Mouse (Mus musculus) kidney, adult 2 months (tissue): ENCODE measurements at regions not wholly inside any gene's neighbourhood (a gene's known extent, or its start where the extent isn't known, plus 50 kb on each side); places are given as distances from the start of the nearest gene placed in this dataset.
A peak's percentile ranks its signal among the peaks of the same experiment; 100 is the strongest.

Experiments used
- DNase-seq: peaks from one replicate; pipeline ENCODE4 v3.0.0; 2021
- H3K27ac ChIP-seq: fragments of 200-500 bp; 2 replicates; pipeline ENCODE4 v1.5.1; 2012; ENCODE audit warnings: low read depth, low read length, control low read depth, inconsistent platforms; ENCODE audit not compliant: insufficient read depth
- H3K27me3 ChIP-seq: fragments of 200-500 bp; replicated peaks from 2 replicates; pipeline ENCODE4 v1.6.1; 2012; ENCODE audit warnings: mild to moderate bottlenecking, moderate library complexity, low read length, inconsistent platforms; ENCODE audit not compliant: control insufficient read depth, insufficient read depth
- H3K36me3 ChIP-seq: fragments of 200-500 bp; 2 replicates; pipeline ENCODE4 v1.6.1; 2012; ENCODE audit warnings: mild to moderate bottlenecking, moderate library complexity, low read length, inconsistent platforms; ENCODE audit not compliant: control insufficient read depth, insufficient read depth
- H3K4me1 ChIP-seq: fragments of 200-500 bp; 2 replicates; pipeline ENCODE4 v1.6.1; 2011; ENCODE audit warnings: low read length; ENCODE audit not compliant: control insufficient read depth, insufficient read depth
- H3K4me3 ChIP-seq: fragments of 200-500 bp; 2 replicates; pipeline ENCODE4 v1.5.1; 2011; ENCODE audit warnings: mild to moderate bottlenecking, low read depth, low read length, control low read depth; ENCODE audit not compliant: insufficient read depth
- CTCF ChIP-seq: fragments of 200-500 bp; conservative IDR thresholded peaks from 2 replicates; pipeline ENCODE4 v1.5.1; 2011; ENCODE audit warnings: low read depth, mild to moderate bottlenecking, control low read depth, low read length, moderate library complexity, mixed read lengths; ENCODE audit not compliant: insufficient read depth, insufficient read length
- POLR2A ChIP-seq: fragments of 200-500 bp; IDR thresholded peaks from one replicate; pipeline ENCODE4 v1.6.1; 2011; ENCODE audit warnings: low read depth, low read length, control low read depth
- WGBS: fragments of 180-500 bp; shearing (Covaris S2); methylation state at CpG from one replicate; pipeline ENCODE4 v1.1.7; 2018; 5-methylcytosine and 5-hydroxymethylcytosine counted together

DNA sequence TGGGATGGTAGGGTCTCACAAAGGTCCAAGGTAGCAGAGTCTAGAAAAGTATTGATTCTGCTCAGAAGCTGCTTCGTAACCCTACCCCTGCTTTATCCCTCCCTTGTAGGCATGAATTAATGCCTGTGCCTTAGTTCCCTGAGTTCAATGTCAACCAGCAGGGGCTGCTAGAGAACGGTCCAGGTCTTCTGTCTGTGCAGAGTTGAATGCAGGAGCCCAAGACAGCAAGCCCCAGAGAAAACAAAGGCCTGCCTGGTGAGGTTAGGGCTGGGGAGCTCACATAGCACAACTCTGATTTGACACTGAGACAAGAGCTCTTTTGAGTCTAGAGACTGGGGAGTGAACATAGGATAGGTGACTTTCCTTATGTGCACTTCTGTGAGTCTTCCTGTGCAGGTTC lies 56.6 kb downstream of the Olig3 start:
- no peaks in the 10 kb centered on the region for H3K4me1 ChIP-seq
- DNase-seq: no peak
- peak; percentile 42; the same call in 1 of the 2 replicates for TF ChIP-seq CTCF
- no peak for TF ChIP-seq POLR2A
- H3K36me3 ChIP-seq: no peaks in the 10 kb centered on the region
- no peak overlapping the region for H3K4me3 ChIP-seq
- H3K27ac ChIP-seq: no peak overlapping the region
- no peaks in the 10 kb centered on the region for H3K27me3 ChIP-seq
- WGBS: 52% methylated on average over 2 of the region's 2 CpGs

DNA sequence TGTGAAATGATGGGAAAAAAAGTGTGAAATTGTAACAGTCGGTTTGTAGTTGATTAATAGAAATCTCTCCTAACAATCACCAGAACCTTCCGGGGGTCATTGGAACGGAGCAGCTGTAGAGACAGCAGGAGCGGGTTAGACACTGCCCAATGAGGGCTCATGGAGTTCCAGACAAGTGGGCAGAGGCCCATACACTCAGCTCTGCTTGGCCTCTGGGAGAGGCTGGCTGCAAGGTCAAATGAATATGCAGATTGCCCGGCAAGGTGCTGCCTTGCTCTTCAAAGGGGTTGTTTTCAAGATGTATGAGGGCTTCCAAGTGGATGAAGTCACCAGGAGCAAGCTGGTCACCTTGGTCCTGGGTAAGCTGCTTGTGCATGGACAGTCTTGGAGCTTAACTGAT lies 57.6 kb downstream of the Olig3 start:
- Histone ChIP-seq H3K4me3 (no peak overlapping the region), H3K36me3 (no peaks in the 10 kb centered on the region), H3K4me1 (no peaks in the 10 kb centered on the region), H3K27ac (no peak overlapping the region), H3K27me3 (no peaks in the 10 kb centered on the region)
- TF ChIP-seq CTCF: no peak
- no peak for TF ChIP-seq POLR2A
- WGBS: 38% methylated on average over 5 of the region's 5 CpGs
- DNase-seq: no peak

- Histone ChIP-seq H3K27me3 (no peaks in the 10 kb centered on the region), H3K27ac (no peak overlapping the region), H3K36me3 (no peaks in the 10 kb centered on the region), H3K4me3 (no peak overlapping the region), H3K4me1 (no peaks in the 10 kb centered on the region)
- WGBS: 33% methylated on average over 5 of the region's 5 CpGs
- no peak for DNase-seq
- no peak for TF ChIP-seq POLR2A
- no peak for TF ChIP-seq CTCF
Observed at GRCm38 (mm10) chr10:19414834-19415233, 58.5 kb downstream of the Olig3 start.

GRCm38 (mm10) chr10:19424030-19424429 lies 67.7 kb downstream of the Olig3 start:
- Histone ChIP-seq H3K27me3 (no peaks in the 10 kb centered on the region), H3K27ac (no peak overlapping the region), H3K4me1 (no peaks in the 10 kb centered on the region), H3K36me3 (no peaks in the 10 kb centered on the region), H3K4me3 (no peak overlapping the region)
- 53% methylated on average over 1 of the region's 1 CpGs for WGBS
- DNase-seq: no peak
- TF ChIP-seq CTCF (no peak), POLR2A (no peak)

DNA sequence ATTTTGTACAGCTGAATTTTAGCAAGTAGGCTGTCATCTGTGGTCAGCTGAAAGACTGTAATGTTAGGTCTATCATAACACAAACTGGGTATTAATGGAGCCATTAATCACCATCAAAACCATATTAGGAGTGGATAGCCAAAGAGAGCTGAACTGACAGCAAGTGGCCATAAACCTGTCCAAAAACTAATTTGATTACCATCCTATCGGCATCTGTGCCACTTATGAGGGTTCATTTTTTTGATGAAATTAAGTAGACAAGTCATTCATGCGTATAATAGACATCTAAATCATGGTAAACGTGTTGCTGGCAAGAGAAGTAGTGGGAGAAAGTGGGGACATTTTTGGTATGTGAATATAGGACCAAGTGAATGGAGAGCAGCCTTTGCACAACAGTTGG lies 68.6 kb downstream of the Olig3 start:
- no peak overlapping the region for H3K4me3 ChIP-seq
- H3K27ac ChIP-seq: no peak overlapping the region
- no peak for DNase-seq
- H3K36me3 ChIP-seq: no peaks in the 10 kb centered on the region
- WGBS: 54% methylated on average over 3 of the region's 3 CpGs
- H3K4me1 ChIP-seq: no peaks in the 10 kb centered on the region
- TF ChIP-seq CTCF: no peak
- TF ChIP-seq POLR2A: no peak
- H3K27me3 ChIP-seq: no peaks in the 10 kb centered on the region

GRCm38 (mm10) chr10:19426835-19427234 lies 70.5 kb downstream of the Olig3 start:
- H3K4me1 ChIP-seq: no peaks in the 10 kb centered on the region
- H3K27ac ChIP-seq: no peak overlapping the region
- WGBS: 87% methylated on average over 3 of the region's 3 CpGs
- no peaks in the 10 kb centered on the region for H3K36me3 ChIP-seq
- H3K4me3 ChIP-seq: no peak overlapping the region
- H3K27me3 ChIP-seq: no peaks in the 10 kb centered on the region
- TF ChIP-seq POLR2A (no peak), CTCF (no peak)
- DNase-seq: no peak

DNA sequence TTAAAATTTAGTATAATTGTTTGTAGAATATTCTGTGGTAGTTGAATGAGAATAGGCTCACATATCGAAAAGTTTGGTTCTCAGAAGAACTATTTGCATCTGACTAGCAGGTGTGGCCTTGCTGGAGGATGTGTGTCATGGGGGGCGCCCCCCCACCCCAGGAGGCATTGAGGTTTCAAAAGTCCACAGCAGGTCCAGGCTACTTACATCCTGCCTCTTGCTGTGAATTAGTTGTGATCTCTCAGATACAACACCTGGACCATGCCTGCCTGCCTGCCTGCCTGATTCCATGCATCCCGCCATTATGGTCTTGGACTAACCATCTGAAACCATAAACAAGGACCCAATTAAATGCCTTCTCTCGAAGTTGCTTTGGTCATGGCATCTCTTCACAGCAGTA lies 76.2 kb downstream of the Olig3 start:
- TF ChIP-seq CTCF (no peak), POLR2A (no peak)
- WGBS: 91% methylated on average over 4 of the region's 4 CpGs
- no peaks in the 10 kb centered on the region for H3K4me1 ChIP-seq
- H3K27ac ChIP-seq: no peak overlapping the region
- H3K36me3 ChIP-seq: no peaks in the 10 kb centered on the region
- H3K4me3 ChIP-seq: no peak overlapping the region
- DNase-seq: no peak
- H3K27me3 ChIP-seq: no peaks in the 10 kb centered on the region

GRCm38 (mm10) chr10:19434661-19435060 lies 78.3 kb downstream of the Olig3 start:
- no peaks in the 10 kb centered on the region for H3K4me1 ChIP-seq
- H3K4me3 ChIP-seq: no peak overlapping the region
- no peak for DNase-seq
- H3K27ac ChIP-seq: no peak overlapping the region
- H3K36me3 ChIP-seq: no peaks in the 10 kb centered on the region
- no peak for TF ChIP-seq POLR2A
- H3K27me3 ChIP-seq: no peaks in the 10 kb centered on the region
- 56% methylated on average over 6 of the region's 6 CpGs for WGBS

GRCm38 (mm10) chr10:19441807-19442206 lies 85.5 kb downstream of the Olig3 start:
- TF ChIP-seq POLR2A (no peak), CTCF (no peak)
- H3K36me3 ChIP-seq: no peaks in the 10 kb centered on the region
- 63% methylated on average over 12 of the region's 12 CpGs for WGBS
- DNase-seq: peak; percentile 9
- 0 out of 2 replicates have a peak, but pooled peaks cover 6% of the 10 kb centered on the region for H3K4me1 ChIP-seq
- H3K27me3 ChIP-seq: no peaks in the 10 kb centered on the region
- H3K27ac ChIP-seq: no peak overlapping the region
- no peak overlapping the region for H3K4me3 ChIP-seq
